Mouse (Mus musculus) embryonic facial prominence, embryonic 15.5 days (tissue): ENCODE measurements around the gene Fam187b. TPM values are rescaled to one million over a fixed set of nuclear protein-coding genes. Genes with fewer than 3 reads are reported as not detected.
"Not testable (repeated sequence)": the region's sequence is repeated elsewhere in the genome, so short reads cannot be mapped to it uniquely, and the experiment has no call there.

Source experiments
- ATAC-seq: fragments of 200-750 bp; cut with Nextera tagmentation; 2 replicates; pipeline ENCODE4 v1.8.0; 2017; ENCODE audit warnings: low read depth, moderate TSS enrichment; ENCODE audit not compliant: insufficient number of reproducible peaks, low FRiP score, low TSS enrichment
- H3K27ac ChIP-seq: fragments of 300-500 bp; sonication (generic); replicated peaks from 2 replicates; pipeline ENCODE4 v1.5.1; 2015; ENCODE audit warnings: mild to moderate bottlenecking, inconsistent platforms
- H3K27me3 ChIP-seq: fragments of 300-500 bp; sonication (generic); 2 replicates; pipeline ENCODE4 v1.6.1; 2015; ENCODE audit warnings: inconsistent platforms
- H3K36me3 ChIP-seq: fragments of 300-500 bp; sonication (generic); 2 replicates; pipeline ENCODE4 v1.6.1; 2015; ENCODE audit warnings: mild to moderate bottlenecking, inconsistent platforms
- H3K4me1 ChIP-seq: fragments of 300-500 bp; sonication (generic); 2 replicates; pipeline ENCODE4 v1.6.1; 2015; ENCODE audit warnings: inconsistent platforms
- H3K4me2 ChIP-seq: fragments of 300-500 bp; sonication (generic); replicated peaks from 2 replicates; pipeline ENCODE4 v1.6.1; 2015; ENCODE audit warnings: mild to moderate bottlenecking, inconsistent platforms
- H3K4me3 ChIP-seq: fragments of 300-500 bp; sonication (generic); replicated peaks from 2 replicates; pipeline ENCODE4 v1.5.1; 2015; ENCODE audit warnings: mild to moderate bottlenecking, inconsistent platforms
- H3K9ac ChIP-seq: fragments of 300-500 bp; sonication (generic); 2 replicates; pipeline ENCODE4 v1.6.1; 2015; ENCODE audit warnings: inconsistent platforms
- H3K9me3 ChIP-seq: fragments of 300-500 bp; sonication (generic); replicated peaks from 2 replicates; pipeline ENCODE4 v1.6.1; 2016; ENCODE audit warnings: inconsistent platforms
- WGBS: fragments of 180-500 bp; shearing (Covaris S2); methylation state at CpG from one replicate; pipeline ENCODE4 v1.1.7; 2015; 5-methylcytosine and 5-hydroxymethylcytosine counted together
- polyA plus RNA-seq: library from polyadenylated mRNA; unstranded; fragments of >200 nt; fragmentation: Nextera tagmentation; extraction: Ambion mirVana; gene quantifications from 2 replicates; pipeline ENCODE4 v1.2.1, GENCODE M21; 2015

The Fam187b gene
- 3.3 and 4.8 TPM in 2 replicates for polyA plus RNA-seq

DNA sequence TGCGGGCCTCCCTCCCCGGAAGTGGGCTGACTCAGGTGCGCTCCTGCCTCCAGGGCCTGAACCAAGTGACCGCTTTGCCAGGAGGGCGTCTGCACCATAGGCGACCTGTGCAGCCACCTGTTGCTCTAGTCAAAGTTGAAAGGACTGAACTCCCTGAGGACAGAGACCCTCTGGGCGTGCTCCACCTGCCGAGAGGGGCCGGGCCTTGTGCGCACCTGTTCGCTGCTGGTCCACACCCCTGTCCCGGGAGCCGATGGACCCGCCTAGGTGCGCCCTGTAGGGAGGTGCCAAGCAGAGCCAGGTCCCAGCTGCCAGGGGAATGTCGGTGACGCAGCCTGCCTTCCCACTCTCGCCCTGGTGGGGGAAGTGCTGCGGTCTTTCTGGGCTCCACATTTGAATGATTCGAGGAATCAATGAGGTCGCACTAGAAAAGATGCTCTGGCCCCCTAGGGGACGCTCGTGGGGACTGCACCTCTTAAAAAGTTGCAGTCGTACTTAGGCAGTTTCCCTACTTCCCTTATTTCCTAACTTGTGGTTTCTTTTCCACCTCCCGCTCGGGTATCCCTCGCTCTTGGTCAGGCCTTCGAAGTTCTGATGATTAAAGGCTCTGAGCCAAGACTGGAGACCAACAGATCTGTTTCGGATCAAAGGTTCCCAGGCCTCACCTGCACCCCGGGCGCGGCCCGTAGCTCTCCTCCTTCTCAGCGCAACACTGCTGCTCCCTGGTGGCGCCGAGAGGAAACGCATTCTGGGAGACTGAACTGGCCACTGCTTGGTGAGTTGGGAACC lies at the start of gene Fam187b:
TSS of gene Fam187b (plus strand) at position 290 of the 789 bp plus-strand sequence.
- under 1% methylated on average over 37 of the region's 37 CpGs for WGBS
- peaks cover 22% of the 10 kb centered on the region for H3K27me3 ChIP-seq
- H3K9ac ChIP-seq = peak within 1 kb of the TSS; percentile 31
- no peaks in the 10 kb centered on the region for H3K36me3 ChIP-seq
- H3K4me3 ChIP-seq = peak within 1 kb of the TSS; percentile 51
- H3K9me3 ChIP-seq = no peaks in the 10 kb centered on the region
- peak within 1 kb of the TSS; percentile 78 for H3K27ac ChIP-seq
- H3K4me2 ChIP-seq = peak within 1 kb of the TSS; percentile 54
- peak; percentile 87 for ATAC-seq
- peaks cover 6% of the 10 kb centered on the region for H3K4me1 ChIP-seq

DNA sequence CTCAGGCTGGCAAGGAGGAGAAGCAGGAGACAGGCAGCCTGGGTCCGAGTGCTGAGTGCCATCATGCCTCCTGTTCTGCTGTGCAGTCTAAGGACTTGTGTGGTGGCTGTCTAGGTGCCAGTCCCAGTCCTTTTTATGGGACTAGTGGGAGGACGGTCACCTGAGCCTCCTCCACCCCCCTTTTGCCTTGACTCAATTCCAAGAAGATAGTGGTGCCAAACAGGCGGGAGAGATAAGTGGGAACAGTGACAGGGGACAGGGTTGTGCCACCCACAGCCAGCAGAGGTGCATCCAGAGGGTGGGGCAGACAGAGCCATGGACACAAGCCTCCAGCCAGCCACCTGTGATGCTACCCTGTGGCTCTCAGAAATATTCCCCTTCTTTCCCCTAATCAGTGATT lies 49.5 kb upstream of the Fam187b start:
- Histone ChIP-seq H3K27me3 (no peaks in the 10 kb centered on the region), H3K36me3 (no peaks in the 10 kb centered on the region), H3K27ac (no peak overlapping the region), H3K9me3 (no peaks in the 10 kb centered on the region), H3K4me3 (no peak overlapping the region), H3K4me1 (no peaks in the 10 kb centered on the region), H3K4me2 (no peak overlapping the region), H3K9ac (no peak overlapping the region)
- ATAC-seq = no peak
- 60% methylated on average over 3 of the region's 3 CpGs for WGBS

DNA sequence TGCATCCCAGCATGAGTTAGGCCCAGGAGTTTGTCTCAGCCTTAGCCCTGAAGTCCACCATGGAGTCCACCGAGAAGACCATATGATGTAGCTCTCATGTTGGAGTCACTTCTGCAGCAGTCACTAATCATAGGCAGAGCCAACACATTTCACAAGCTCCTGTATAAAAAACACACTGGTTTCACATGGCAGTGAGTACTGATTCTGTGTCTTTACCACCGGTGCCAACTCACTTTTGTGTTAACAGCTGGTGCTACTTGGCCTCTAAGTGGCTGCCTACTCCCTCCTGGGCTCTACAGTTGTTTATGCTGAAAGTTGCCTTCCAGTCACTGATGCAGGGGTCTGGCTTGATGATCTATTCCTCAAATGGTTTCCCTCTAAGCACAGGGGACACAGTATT lies 49.0 kb upstream of the Fam187b start, which contains the start of gene Hamp2:
TSS of gene Hamp2 (minus strand) at position 101 of the 400 bp plus-strand sequence.
- WGBS = 58% methylated on average over 2 of the region's 2 CpGs

DNA sequence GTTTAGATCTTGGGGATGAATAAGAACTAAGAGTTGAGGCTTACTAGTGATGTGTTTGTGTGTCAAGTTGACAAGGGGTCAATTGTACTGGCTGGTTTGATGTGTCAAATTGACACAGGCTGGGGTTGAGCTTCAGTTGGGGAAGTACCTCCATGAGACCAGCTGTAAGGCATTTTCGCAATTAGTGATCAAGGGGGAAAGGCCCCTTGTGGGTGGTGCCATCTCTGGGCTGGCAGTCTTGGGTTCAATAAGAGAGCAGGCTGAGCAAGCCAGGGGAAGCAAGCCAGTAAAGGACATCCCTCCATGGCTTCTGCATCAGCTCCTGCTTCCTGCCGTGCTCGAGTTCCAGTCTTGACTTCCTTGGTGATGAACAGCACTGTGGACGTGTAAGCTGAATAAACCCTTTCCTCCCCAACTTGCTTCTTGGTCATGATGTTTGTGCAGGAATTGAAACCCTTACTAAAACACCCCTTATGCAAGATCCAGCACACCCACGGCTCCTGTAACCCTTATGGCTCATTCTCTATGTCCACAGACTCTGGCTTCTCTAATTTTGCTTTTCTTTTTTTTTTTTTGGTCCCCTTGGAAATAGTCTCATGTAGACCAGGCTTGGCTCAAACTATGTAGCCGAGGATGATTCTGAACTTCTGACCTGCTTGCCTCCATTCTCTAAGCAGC lies 38.0 kb upstream of the Fam187b start:
- ATAC-seq = not testable (repeated sequence)

More for the DNA sequence above, 49.0 kb upstream of the Fam187b start, which contains the start of gene Hamp2:
- not testable (repeated sequence) for ATAC-seq, H3K9ac ChIP-seq, H3K4me2 ChIP-seq, H3K9me3 ChIP-seq, H3K27ac ChIP-seq, H3K36me3 ChIP-seq, H3K27me3 ChIP-seq, H3K4me1 ChIP-seq, H3K4me3 ChIP-seq

DNA sequence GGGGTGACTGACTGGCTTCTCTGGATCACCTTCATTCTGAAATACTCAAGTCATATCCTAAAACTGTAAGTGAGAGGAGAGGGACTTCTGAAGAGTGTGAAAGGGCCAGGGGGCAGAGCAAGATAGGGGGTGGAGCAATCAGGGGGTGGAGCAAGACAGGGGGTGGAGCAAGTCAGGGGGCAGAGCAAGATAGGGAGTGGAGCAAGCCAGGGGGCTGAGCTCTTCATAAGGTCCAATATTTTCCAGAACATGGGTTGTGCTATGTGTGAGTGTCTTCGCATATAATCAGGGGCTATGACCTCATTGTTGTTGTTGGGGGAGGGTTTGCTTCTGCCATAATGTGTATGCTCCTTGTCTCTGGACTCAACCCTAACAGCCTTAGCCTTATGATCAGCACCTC lies 33.5 kb upstream of the Fam187b start:
- H3K27me3 ChIP-seq, ATAC-seq, H3K4me1 ChIP-seq, H3K36me3 ChIP-seq, H3K4me2 ChIP-seq, H3K9me3 ChIP-seq, H3K9ac ChIP-seq, H3K27ac ChIP-seq, H3K4me3 ChIP-seq: not testable (repeated sequence)
- WGBS = 73% methylated on average over 1 of the region's 1 CpGs

More for the DNA sequence above, 38.0 kb upstream of the Fam187b start:
- not testable (repeated sequence) for H3K4me1 ChIP-seq, H3K36me3 ChIP-seq, H3K9ac ChIP-seq, H3K27ac ChIP-seq, H3K4me2 ChIP-seq, H3K27me3 ChIP-seq, H3K4me3 ChIP-seq, H3K9me3 ChIP-seq
- WGBS = 48% methylated on average over 6 of the region's 6 CpGs

DNA sequence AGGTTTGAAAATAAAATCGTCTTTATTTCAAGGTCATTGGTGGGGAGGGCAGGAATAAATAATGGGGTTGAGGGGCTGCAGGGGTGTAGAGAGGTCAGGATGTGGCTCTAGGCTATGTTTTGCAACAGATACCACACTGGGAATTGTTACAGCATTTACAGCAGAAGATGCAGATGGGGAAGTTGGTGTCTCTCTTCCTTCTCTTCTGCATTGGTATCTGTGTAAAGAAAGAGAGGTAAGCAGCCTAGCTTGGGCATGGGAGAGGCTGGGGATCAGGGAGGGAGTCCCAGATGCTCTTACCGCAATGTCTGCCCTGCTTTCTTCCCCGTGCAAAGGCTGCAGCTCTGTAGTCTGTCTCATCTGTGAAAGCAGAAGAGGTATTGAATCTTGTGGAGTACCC lies 31.2 kb upstream of the Fam187b start:
- not testable (repeated sequence) for H3K4me2 ChIP-seq, H3K9me3 ChIP-seq, ATAC-seq, H3K4me3 ChIP-seq, H3K27ac ChIP-seq, H3K27me3 ChIP-seq, H3K4me1 ChIP-seq, H3K9ac ChIP-seq, H3K36me3 ChIP-seq
- 28% methylated on average over 3 of the region's 3 CpGs for WGBS

DNA sequence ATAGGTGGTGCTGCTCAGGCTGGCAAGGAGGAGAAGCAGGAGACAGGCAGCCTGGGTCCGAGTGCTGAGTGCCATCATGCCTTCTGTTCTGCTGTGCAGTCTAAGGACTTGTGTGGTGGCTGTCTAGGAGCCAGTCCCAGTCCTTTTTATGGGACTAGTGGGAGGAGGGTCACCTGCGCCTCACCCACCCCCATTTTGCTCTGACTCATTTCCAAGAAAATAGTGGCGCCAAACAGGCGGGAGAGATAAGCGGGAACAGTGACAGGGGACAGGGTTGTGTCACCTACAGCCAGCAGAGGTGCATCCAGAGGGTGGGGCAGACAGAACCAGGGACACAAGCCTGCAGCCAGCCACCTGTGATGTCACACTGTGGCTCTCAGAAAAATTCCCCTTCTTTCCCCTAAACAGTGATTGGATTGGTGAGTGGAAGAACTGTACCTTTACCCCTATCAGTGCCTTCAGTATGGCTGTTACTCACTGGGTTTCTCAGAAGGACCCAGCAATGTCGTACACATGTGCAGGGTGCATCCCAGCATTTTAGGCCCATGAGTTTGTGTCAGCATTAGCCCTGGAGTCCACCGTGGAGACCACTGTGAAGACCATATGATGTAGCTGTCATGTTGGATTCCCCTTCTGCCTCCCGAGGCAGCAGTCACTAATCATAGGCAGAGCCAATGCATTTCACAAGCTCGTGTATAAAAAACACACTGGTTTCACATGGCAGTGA lies 29.5 kb upstream of the Fam187b start, which contains the start of gene Hamp:
TSS of gene Hamp (minus strand) at position 124 of the 727 bp plus-strand sequence.
- H3K9ac ChIP-seq = no peak within 1 kb of the TSS

DNA sequence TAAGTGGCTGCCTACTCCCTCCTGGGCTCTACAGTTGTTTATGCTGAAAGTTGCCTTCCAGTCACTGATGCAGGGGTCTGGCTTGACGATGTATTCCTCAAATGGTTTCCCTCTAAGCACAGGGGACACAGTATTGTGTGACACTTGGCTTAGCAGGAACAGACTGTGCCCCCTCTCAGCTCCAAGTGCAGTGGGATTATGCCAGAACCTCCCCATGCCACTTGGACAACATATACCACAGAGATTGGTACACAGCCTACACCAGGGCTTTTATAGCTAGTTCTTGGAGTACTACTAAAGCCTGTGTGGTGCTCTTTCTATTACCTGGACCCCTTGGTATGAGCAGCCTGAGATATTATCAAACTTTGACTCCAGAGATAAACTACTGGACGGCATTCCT lies 28.9 kb upstream of the Fam187b start:
- not testable (repeated sequence) for ATAC-seq, H3K4me3 ChIP-seq
- 66% methylated on average over 2 of the region's 2 CpGs for WGBS

More for the DNA sequence above, 29.5 kb upstream of the Fam187b start, which contains the start of gene Hamp:
- Histone ChIP-seq H3K4me2 (no peak within 1 kb of the TSS), H3K9me3 (no peaks in the 10 kb centered on the region), H3K36me3 (peaks cover 13% of the 10 kb centered on the region), H3K27ac (no peak within 1 kb of the TSS), H3K27me3 (no peaks in the 10 kb centered on the region), H3K4me3 (no peak within 1 kb of the TSS), H3K4me1 (no peaks in the 10 kb centered on the region)
- 52% methylated on average over 9 of the region's 9 CpGs for WGBS
- ATAC-seq = no peak

DNA sequence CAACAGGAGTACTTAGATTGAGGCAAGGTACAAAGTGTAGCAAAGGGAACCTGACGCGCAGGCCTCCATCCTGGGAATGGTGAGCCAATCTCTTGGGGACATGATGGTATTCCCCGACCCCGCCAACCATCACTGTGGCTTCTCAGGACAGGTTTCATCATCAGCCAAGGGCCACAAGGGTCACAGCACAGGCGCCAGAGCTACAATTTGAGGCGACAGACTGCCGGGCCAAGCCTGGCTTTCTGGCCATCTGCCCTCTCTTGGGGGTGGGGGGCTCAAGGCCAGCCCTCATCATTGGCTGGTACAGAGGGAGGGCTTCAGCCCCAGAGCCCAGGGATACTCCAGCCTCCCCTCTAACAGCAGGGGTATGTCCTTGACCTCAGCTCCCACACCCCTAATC lies 28.1 kb upstream of the Fam187b start:
- not testable (repeated sequence) for H3K4me2 ChIP-seq, H3K27ac ChIP-seq, H3K9me3 ChIP-seq, H3K4me1 ChIP-seq, ATAC-seq, H3K27me3 ChIP-seq, H3K4me3 ChIP-seq, H3K9ac ChIP-seq
- H3K36me3 ChIP-seq = peaks cover 24% of the 10 kb centered on the region
- WGBS = 82% methylated on average over 7 of the region's 7 CpGs

More for the DNA sequence above, 28.9 kb upstream of the Fam187b start:
- H3K9me3 ChIP-seq, H3K9ac ChIP-seq, H3K4me2 ChIP-seq, H3K27me3 ChIP-seq, H3K27ac ChIP-seq, H3K4me1 ChIP-seq: not testable (repeated sequence)
- H3K36me3 ChIP-seq = peaks cover 17% of the 10 kb centered on the region

DNA sequence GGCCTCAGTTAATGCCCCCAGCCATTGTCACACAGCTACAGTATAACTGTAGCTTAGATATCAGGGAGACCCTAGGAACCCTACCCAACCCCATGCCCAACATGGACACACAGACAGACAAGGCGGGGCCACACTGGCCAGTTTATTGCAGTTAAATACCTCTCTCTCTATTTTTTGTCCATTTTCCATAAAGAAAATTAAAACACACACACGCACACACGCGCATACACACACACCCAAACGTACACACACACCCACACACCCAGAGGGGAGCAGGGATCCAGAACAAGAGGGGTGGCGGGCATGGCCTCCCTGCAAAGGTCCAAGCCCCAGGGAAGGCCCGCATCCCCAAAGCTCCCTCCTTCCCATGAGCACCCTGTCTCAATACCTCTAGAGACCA lies 27.7 kb upstream of the Fam187b start:
- no peak overlapping the region for H3K4me3 ChIP-seq
- H3K9ac ChIP-seq = no peak overlapping the region
- no peaks in the 10 kb centered on the region for H3K9me3 ChIP-seq
- peaks cover 28% of the 10 kb centered on the region for H3K36me3 ChIP-seq
- no peaks in the 10 kb centered on the region for H3K27me3 ChIP-seq
- WGBS = 97% methylated on average over 7 of the region's 7 CpGs
- H3K27ac ChIP-seq = no peak overlapping the region
- H3K4me1 ChIP-seq = no peaks in the 10 kb centered on the region
- H3K4me2 ChIP-seq = no peak overlapping the region
- no peak for ATAC-seq

DNA sequence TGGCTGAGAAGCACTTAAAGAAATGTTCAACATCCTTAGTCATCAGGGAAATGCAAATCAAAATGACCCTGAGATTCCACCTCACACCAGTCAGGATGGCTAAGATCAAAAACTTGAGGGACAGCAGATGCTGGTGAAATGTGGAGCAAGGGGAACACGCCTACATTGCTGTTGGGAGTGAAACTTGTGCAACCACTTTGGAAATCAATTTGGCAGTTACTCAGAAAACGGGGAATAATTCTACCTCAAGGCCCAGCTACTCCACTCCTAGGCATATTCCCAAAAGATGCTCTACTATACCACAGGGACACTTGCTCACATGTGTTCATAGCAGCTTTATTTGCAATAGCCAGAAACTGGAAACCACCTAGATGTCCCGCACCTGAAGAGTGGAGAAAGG lies 23.7 kb upstream of the Fam187b start:
- WGBS = 73% methylated on average over 3 of the region's 3 CpGs
- H3K4me3 ChIP-seq, H3K27ac ChIP-seq, ATAC-seq, H3K9me3 ChIP-seq, H3K4me2 ChIP-seq, H3K9ac ChIP-seq, H3K27me3 ChIP-seq, H3K4me1 ChIP-seq: not testable (repeated sequence)
- H3K36me3 ChIP-seq = peaks cover 67% of the 10 kb centered on the region
